Mouse (Mus musculus): ENCODE results near the gene BC005624.
"Not testable (repeated sequence)": the region's sequence is repeated elsewhere in the genome, so short reads cannot be mapped to it uniquely, and the experiment has no call there.

BC005624 gene

GRCm38 (mm10) chr2:30967352-30968327 lies 14.4 kb downstream of the BC005624 start, which contains the start of gene Tor1a:
TSS of gene Tor1a (minus strand) at chr2:30967933.
- peak; percentile 86 for DNase-seq

- DNase-seq, result no peak
Observed at GRCm38 (mm10) chr2:30966826-30967225, 15.2 kb downstream of the BC005624 start.

- DNase-seq, result no peak
Observed at GRCm38 (mm10) chr2:30965627-30966026, 16.4 kb downstream of the BC005624 start.

GRCm38 (mm10) chr2:30962570-30963254 lies 19.3 kb downstream of the BC005624 start:
- DNase-seq, result no peak

GRCm38 (mm10) chr2:30959856-30960255 lies 22.1 kb downstream of the BC005624 start:
- no peak for DNase-seq

- DNase-seq, result peak; percentile 81
Observed at GRCm38 (mm10) chr2:30958726-30959125, 23.3 kb downstream of the BC005624 start.

GRCm38 (mm10) chr2:30957511-30957910 lies 24.5 kb downstream of the BC005624 start:
- DNase-seq, result no peak

GRCm38 (mm10) chr2:30954797-30955196 lies 27.2 kb downstream of the BC005624 start:
- no peak for DNase-seq

- peak; percentile 83 for DNase-seq
Observed at GRCm38 (mm10) chr2:30952824-30953490, 29.0 kb downstream of the BC005624 start, which contains the start of gene Tor1b. TSS of gene Tor1b (plus strand) at chr2:30952959.

GRCm38 (mm10) chr2:30952457-30952823 lies 29.6 kb downstream of the BC005624 start:
- no peak for DNase-seq

- peak; percentile 67 for DNase-seq
Observed at GRCm38 (mm10) chr2:30942603-30943011, 39.4 kb downstream of the BC005624 start.

GRCm38 (mm10) chr2:30942116-30942515 lies 39.9 kb downstream of the BC005624 start:
- not testable (repeated sequence) for DNase-seq

GRCm38 (mm10) chr2:30941586-30941985 lies 40.4 kb downstream of the BC005624 start:
- no peak for DNase-seq

- DNase-seq, result no peak
Observed at GRCm38 (mm10) chr2:30938574-30938991, 43.4 kb downstream of the BC005624 start.

- DNase-seq, result no peak
Observed at GRCm38 (mm10) chr2:30937731-30938130, 44.3 kb downstream of the BC005624 start.

GRCm38 (mm10) chr2:30936808-30937207 lies 45.2 kb downstream of the BC005624 start:
- no peak for DNase-seq

GRCm38 (mm10) chr2:30933917-30934450 lies 48.0 kb downstream of the BC005624 start:
- DNase-seq, result peak; percentile 57

GRCm38 (mm10) chr2:30933032-30933431 lies 49.0 kb downstream of the BC005624 start:
- no peak for DNase-seq

GRCm38 (mm10) chr2:30931922-30932321 lies 50.1 kb downstream of the BC005624 start:
- DNase-seq, result no peak

GRCm38 (mm10) chr2:30930846-30931245 lies 51.2 kb downstream of the BC005624 start:
- not testable (repeated sequence) for DNase-seq

- DNase-seq, result peak; percentile 60
Observed at GRCm38 (mm10) chr2:30929483-30930045, 52.4 kb downstream of the BC005624 start, which contains the start of gene Ptges. TSS of gene Ptges (minus strand) at chr2:30929863.

GRCm38 (mm10) chr2:30928893-30929482 lies 53.0 kb downstream of the BC005624 start:
- DNase-seq, result no peak

Data from kidney, adult 11 months (tissue).